Mouse (Mus musculus) lung, postnatal 14 days (tissue): ENCODE data around the gene Pnliprp2.
A peak's percentile ranks its signal among the peaks of the same experiment; 100 is the strongest.

Source experiments
- DNase-seq: peaks from one replicate; pipeline ENCODE4 v3.0.0; 2021

The Pnliprp2 gene

GRCm38 (mm10) chr19:58759423-58759822, at the start of gene Pnliprp2:
TSS of gene Pnliprp2 (plus strand) at chr19:58759719.
- peak; percentile 17 for DNase-seq

DNA sequence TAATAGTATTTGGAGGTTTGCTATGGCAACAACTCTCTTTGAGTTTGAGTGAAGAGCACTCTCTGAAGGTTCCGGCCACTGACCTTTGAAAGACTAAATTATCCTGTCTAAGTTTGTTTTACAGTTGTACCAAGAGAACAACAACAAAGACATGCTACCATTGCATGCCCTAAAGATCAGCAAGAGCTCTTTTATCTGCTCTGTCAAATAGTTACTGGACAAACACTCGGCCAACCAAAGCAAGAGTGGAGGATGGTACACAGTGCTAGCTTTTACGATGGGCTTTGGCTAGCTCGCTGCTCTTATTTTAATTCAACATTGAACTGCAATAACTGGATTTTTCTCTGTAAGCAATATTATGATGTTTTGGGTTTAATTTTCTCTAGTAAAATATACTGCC, 41.6 kb upstream of the Pnliprp2 start:
- DNase-seq: no peak

- no peak for DNase-seq
Measured at GRCm38 (mm10) chr19:58720439-58720838, 39.1 kb upstream of the Pnliprp2 start.

DNA sequence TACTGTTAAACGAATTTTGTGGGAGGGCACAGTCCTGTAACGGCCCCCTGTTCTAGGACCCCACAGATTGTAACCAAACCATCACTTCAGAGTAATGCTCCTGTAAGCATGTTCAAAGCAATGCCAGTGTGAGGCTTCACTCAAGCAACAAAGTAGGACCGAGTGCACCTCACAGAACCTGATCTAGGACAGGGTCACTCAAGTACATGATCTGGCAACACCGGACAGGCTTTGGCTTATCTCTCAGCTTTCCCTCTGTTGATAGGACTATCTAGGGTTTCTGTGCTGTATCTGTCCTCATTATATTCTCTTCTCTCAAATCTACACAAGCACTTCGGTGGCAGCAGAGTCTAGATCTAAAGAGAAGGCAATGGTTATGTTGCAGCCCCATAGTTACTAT, 33.0 kb upstream of the Pnliprp2 start:
- DNase-seq: no peak

DNA sequence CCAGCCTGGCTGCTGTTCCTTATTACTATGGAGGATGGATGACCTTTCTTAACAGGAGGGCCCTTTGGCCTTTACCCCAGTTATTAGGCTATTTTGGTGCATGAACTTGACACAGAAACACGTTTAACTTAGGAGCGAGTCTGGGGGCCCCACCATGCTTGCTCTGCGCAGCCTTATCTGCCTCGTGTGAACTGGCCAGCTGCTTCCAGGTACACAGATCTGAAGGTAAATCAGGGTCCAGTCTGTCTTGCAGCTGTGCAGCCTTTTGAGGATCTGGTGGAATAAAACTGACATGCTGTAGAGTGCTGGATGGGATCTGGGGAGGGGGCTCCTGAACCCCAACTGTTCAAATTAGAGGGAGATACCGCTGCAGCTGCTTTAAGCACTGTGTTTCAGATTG, 31.8 kb upstream of the Pnliprp2 start:
- no peak for DNase-seq

- DNase-seq: no peak
Measured at GRCm38 (mm10) chr19:58728445-58729031, 31.0 kb upstream of the Pnliprp2 start, which contains the start of gene Pnliprp1. TSS of gene Pnliprp1 (plus strand) at chr19:58728887.

GRCm38 (mm10) chr19:58733216-58733615, 26.3 kb upstream of the Pnliprp2 start:
- DNase-seq: no peak

DNA sequence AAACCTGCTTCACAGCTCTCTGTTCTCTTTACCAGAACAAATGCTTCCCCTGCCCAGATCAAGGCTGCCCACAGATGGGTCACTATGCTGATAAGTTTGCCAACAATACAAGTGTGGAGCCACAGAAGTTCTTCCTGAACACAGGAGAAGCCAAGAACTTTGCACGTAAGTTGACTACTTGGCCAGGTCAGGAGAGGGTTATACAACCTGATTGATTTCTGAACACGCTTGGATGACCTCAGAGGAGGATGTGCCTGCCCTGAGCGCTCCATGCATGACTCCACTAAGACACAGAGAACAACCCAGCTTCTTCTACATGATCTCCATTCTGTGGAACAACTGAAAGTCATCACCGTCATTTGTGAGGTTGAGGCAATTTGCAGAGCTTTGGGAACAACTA, 21.4 kb upstream of the Pnliprp2 start:
- no peak for DNase-seq

GRCm38 (mm10) chr19:58741036-58741435, 18.5 kb upstream of the Pnliprp2 start:
- DNase-seq: no peak

GRCm38 (mm10) chr19:58742711-58743110, 16.8 kb upstream of the Pnliprp2 start:
- no peak for DNase-seq

DNA sequence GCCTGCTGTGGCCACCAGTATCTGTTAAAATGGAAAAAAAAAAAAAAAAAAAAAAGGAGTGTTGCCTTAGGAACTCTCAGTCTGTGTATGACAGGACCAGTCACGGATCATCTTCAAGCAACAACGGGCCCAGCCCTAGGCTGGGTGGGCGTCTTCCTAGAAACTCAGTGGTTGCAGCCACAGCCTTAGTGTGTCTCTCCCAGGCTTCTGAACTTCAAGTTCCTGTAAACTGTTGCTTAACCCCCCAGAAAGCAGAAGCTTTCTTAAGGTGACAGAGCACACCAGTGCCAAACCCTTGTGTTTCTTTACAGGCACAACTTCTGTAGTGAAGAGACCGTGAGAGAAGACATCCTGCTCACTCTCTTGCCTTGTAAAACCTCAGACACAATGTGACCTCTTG, 15.8 kb upstream of the Pnliprp2 start:
- no peak for DNase-seq

DNA sequence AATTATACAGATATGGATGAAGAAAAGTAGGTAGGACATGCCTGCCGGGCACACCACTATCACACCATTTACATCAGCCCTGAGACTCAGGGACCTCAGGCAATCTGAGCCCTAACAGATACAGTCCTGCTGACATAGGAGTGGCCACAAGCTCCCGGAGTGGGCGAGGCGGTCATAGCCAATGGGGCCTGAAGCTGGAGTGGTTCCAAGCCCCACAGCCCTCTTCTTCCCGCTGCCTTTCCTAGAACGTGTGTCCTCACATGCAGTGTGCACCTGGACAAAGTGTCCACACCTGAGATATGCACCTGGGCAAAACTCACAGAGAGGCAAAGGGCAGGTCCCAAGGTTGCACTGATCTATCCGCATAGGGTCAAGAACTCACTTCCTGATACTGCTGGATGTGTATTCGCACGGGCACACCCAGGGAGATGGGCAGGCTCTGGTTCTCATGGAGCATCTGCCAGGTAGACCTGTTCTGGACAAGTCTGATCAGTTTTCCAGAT, 12.0 kb upstream of the Pnliprp2 start:
- no peak for DNase-seq

- no peak for DNase-seq
Measured at GRCm38 (mm10) chr19:58750822-58751221, 8.7 kb upstream of the Pnliprp2 start.

DNA sequence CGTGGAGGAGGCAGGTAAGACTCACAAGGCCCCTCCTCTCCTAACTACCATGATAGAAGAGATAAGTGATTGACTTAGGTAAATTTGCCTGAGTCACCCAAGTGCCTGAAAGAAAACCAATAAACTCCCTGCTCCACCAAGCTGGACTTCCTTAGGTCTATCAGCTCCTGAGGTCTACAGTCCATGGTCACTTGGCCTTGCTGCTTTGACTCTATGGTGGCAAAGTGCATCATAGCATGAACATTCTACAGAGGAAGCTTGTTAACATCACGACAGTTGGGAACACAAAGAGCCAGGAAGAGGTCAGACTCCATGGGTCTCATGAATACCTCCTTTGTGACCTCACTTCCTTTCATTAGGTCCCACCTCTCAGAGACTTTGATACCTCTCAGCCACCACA, 8.0 kb upstream of the Pnliprp2 start:
- DNase-seq: no peak

DNA sequence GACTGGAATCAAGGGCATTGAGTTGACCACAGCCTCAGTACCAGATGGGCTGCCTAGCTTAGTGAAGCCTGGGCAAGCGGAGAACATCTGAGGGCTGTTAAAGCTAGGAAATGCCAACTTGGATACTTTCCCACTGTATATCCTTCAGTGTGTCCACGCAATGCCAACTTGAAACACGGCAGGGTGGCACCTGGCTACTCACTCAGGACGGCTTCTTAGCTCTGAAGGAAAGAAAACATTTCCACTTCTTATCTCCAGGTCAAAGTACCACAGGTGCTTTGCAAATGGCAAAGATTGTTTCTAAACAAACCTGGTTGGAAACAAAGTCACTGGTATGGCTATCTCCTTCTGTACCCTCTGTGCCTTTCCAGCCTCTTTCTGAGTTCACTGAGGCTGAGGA, 648 bp upstream of the Pnliprp2 start:
- no peak for DNase-seq

- no peak for DNase-seq
Measured at GRCm38 (mm10) chr19:58762316-58762715, 2.8 kb downstream of the Pnliprp2 start.

DNA sequence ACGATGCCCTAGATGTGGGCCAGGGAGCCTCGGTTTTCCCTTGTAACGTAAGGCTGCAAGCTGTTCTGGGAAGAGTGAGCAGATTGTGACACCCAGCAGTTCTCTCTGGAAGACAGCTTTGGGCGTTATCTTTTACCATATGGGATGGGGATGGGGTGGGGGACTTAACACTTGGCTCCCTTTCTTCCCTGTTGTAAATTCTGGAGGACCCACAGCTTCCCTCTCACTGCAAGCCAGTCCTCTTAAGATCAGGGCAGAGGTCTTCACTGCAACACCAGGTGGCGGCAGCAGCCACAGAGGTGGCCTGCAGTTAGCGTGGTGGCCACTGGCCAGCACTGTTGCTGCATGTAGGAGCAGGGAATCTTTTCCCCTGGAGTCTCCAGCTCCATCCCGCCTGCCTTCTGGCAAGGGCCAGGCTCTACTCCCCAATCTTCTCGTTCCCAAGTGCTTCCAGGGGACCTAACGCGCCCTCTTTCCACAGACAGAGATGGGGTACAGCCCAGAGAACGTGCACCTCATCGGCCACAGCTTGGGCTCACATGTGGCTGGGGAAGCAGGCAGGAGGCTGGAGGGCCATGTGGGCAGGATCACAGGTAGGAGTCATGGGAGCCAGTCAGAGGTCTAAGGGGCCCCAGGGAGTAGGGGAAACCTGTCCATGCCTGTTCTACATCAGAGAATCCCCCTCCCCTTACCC, 3.5 kb downstream of the Pnliprp2 start:
- peak; percentile 29 for DNase-seq

GRCm38 (mm10) chr19:58767329-58767728, 7.8 kb downstream of the Pnliprp2 start:
- DNase-seq: no peak

DNA sequence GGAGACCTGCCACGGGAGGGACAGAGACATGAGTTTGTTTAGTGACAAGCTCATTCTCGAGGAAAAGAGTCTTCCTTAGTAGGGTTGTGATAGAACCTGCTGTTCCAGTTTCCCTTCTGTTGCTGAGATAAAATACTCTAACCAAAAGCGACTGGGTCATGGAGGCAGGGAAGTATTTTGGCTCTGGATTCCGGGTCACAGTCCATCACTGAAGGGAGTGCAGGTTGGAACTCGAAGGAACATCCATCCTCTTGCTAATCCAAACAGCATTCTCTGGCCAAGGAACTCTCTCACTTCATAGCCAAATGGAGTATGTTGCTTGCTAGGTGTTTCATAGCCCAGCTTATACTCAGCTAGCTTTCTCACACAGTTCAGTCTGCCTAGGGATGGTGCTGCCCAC, 16.9 kb downstream of the Pnliprp2 start:
- no peak for DNase-seq

DNA sequence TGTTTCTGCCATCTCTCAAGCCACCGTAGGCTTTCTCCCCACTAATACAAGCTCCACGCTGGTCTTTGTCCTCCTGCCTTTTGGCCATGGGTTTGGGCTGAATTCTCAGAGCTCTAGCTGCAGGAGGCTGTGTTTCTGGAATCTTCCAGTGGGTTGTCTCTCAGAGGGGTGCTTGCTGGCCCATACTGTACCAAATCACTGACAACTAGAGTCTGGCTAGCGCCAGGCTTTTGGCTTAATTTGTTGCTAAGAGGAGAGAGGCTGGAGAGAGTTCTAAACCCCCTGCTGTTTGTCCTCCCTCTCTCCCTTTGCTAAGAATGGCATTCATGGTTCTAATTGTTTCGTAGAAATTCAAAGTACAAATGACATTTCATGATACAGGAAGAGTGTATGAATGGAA, 22.0 kb downstream of the Pnliprp2 start:
- no peak for DNase-seq

- DNase-seq: no peak
Measured at GRCm38 (mm10) chr19:58783938-58784337, 24.4 kb downstream of the Pnliprp2 start.

- DNase-seq: no peak
Measured at GRCm38 (mm10) chr19:58789194-58789593, 29.7 kb downstream of the Pnliprp2 start.

GRCm38 (mm10) chr19:58794284-58794683, 34.8 kb downstream of the Pnliprp2 start, which contains the start of gene 1700019N19Rik:
TSS of gene 1700019N19Rik (minus strand) at chr19:58794461.
- DNase-seq: no peak

- no peak for DNase-seq
Measured at GRCm38 (mm10) chr19:58795114-58795669, 35.7 kb downstream of the Pnliprp2 start.
